Mouse (Mus musculus) activated CD4-positive, CD25-positive, alpha-beta regulatory T cell, adult 4 months (primary cell): ENCODE results near the gene Iqgap3. TPM values are rescaled to one million over a fixed set of nuclear protein-coding genes. Genes with fewer than 3 reads are reported as not detected.
A peak's percentile ranks its signal among the peaks of the same experiment; 100 is the strongest.

Experiments used
- ATAC-seq: one replicate; pipeline ENCODE4 v1.8.0; 2017
- polyA plus RNA-seq, 2 experiments: library from polyadenylated mRNA; unstranded; fragments of 100-300 nt; shearing (Covaris generic); gene quantifications; one replicate each; pipeline ENCODE4 v1.2.1; 2017

Iqgap3 gene
- polyA plus RNA-seq, 2 experiments from 2014 or later, result 1.3 to 1.4 TPM

DNA sequence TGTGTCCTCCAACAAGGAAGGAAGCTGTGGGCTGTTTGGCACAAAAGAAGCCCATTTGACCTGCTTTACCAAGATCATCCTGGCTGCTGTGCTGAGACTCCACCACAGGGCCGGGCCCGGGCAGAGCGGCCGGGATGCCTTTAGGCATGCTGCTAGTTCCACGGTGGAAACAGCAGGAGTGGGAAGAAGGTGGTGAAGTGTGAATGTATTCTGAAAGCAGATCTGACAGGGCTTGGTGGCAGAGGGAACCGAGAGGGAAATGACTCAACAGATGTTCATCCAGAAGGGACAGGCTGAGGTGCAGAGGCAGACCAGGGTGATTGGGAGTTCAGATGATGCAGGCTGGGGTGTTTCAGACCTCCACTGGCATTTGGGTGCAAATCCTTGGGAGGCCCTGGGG lies 15.9 kb downstream of the Iqgap3 start:
- ATAC-seq, result no peak

DNA sequence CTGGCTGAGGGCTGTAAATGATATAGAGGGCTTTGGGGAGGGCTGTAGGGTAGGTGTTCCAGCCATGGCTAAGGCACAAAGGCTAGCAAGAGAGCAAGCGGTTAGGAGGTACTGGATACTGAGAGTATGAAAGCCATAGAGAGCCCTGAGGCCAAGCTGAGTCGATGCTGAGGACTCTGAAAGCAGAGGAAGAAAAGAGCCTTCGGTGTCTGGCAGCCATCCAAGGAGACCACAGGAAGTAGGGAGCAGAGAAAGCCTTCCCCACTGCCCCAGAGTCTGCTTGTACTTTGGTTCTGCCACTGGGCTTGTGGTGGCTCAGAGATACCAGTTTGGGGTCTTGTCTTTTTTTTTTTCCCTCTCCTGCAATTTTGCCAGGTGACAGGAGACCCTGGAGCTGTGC lies 18.5 kb downstream of the Iqgap3 start:
- ATAC-seq, result no peak

DNA sequence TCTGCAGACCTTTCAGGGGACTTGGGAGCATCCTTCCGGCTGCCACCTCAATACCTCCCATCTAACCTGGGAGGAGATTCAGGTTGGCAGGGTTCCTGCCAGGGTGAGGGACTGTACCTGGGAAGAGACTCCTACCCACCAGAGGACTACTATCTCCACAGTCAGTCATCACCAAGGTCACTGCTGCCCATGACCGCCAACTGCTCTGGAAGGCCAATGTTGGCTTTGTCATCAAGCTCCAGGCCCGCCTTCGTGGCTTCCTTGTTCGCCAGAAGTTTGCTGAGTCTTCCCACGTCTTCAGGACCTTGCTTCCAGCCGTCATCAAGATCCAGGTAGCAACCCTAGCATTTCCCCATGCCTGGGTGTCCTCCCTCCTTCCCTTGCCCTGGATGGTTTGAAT lies 20.0 kb downstream of the Iqgap3 start:
- no peak for ATAC-seq

DNA sequence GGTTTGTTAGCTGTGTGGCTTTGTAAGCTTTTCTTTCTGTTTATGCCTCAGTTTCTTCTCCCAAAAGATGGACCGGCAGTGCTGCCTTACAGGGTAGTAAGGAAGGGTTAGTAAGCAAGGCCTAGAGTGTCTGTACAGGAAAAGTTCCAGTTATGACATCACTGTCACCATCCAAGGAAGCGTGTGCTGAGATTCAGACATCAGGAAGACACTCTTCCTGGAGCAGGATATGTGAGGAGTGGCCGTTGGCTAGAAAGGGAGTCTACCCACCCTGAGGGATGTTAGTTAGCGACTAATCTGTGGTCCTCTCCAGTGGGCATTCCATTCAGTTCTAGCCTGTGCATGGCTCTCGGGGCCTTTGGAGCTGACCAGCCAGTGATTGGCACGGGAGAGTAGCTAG lies 20.4 kb downstream of the Iqgap3 start:
- ATAC-seq, result no peak

DNA sequence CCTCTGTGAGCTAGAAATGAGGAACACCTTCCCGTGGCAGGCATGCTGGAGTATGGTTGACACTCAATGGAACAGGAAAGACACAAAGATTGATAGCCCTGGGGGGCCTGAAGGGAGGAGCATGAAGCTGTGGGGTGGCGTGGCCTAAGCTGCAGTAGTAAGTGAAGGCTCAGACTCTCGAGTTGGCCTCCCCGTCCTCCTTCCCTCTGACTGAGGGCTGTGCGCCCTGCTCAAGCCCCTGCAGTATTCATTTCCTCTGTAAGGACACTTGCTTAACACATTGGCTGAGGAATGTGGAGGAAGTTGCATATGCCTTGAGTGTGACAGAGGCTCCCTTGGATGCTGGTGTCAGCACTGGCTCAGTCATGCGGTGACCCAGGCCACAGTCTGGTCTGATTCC lies 20.8 kb downstream of the Iqgap3 start:
- ATAC-seq, result no peak

DNA sequence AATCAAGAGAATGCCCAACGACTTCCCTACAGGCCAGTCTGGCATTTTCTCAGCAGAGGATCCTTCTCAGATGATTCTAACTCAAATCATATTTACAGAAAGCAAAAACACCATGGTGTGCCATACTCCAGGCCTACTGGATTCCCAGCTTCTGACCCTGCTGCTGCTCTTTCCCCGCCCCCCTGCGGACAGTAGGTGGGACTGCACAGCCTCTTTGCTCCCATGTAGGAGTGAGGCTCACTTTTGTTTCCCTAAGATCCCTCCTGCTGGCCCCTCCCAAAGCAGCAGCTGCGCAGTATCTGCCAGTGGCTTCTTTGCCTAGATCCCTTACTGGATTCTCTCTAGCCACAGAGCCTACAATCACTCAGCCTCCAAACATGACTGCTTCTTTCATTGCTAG lies 24.4 kb downstream of the Iqgap3 start:
- ATAC-seq, result no peak

DNA sequence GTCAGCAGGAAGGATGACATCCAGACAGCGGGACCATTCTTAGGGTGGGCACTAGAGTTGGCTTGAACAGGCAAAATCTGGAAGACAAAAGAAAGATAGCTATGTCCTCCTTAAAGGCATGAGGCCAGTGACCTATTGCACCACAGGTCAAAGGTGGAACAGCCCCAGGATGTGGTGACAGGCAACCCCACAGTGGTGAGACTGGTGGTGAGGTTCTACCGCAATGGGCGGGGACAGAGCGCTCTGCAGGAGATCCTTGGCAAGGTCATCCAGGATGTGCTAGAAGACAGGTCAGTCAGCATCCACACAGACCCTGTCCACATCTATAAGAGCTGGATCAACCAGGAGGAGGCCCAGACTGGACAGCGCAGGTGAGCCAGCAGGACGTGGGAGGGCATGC lies 27.4 kb downstream of the Iqgap3 start:
- ATAC-seq, result no peak

DNA sequence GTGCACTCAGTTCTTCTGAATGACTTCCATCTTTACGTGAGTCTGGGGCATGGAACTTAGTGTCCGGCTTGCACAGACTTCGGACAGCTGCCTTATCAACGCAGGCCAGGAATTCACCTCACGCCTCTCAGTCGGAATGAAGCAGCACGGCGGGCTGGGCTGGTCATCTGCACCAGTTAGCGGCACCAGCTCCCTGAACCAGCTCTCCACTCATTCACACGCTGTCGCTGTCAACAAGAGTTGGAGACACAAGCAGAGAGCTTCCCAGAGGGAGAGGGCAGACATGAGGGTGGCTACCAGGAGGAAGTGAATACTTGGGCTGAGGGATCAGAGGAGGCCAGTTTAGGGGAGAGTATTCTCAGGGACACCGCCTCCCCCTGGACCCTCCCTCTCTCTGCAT lies 32.6 kb downstream of the Iqgap3 start:
- no peak for ATAC-seq

DNA sequence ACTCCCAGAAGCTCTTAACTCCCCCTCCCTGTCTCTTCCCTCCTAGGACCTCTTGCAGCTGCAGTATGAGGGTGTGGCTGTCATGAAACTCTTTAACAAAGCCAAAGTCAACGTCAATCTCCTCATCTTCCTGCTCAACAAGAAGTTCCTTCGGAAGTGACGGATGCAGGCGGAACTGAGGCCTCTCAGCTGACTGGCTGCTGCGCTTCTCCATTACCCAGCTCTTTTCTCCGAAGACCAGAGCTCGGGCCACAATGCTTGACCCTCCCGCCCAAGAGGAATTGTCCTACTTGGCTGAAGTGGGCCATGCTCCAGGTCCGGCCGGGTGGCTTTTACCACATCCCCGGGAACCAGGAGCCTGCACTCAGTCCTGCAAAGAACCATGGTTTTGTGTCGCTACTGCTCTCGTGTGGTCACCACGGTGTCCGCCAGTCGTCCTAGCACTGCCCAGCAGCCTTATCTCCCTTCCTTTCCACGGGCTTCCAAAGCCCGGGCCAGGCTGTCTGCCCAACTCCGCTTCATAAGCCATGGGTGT lies 38.4 kb downstream of the Iqgap3 start:
- no peak for ATAC-seq

DNA sequence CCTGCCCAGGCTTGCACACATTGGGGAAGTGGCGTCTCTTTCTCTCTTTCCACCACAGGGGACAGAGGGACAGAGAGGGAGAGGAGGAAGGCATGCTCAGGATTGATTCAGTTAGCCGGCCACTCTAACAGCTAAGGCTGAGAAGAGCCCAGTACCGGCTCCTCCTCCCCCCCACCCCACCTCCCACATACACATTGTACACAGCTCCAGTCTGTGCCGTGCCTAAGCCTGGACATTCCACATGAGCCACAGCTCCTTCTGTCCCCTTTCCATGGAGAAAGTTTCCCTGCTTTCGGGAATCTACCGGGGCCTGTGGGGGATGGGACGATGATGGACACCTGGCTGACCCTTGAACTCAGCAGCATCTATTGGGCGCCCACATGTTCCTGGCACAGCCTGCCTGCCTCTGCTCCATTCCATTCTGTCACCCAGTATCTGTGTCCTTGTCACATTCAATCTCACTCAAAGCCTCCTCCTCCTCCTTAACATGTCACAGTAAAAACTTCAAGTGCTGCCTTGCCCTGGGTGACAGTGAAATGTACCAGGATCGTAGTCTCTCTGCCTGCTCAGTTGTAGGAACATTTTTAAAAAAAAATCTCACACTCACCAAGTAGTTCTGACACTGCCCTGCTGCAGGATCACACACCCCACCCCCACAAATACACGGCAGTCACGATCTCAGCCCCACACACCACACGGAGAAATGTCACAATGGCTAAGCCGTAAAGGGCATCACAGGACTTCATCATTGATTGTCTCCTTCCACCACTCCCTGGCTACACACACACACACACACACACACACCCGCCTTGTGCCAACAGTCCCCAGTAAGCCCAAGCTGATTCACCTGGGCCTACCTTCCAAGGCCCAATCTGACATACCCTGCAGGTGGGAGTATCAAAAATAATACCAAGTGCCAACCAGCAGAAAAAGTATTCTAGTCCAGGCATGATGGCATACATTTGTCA lies 39.7 kb downstream of the Iqgap3 start:
- ATAC-seq, result no peak

DNA sequence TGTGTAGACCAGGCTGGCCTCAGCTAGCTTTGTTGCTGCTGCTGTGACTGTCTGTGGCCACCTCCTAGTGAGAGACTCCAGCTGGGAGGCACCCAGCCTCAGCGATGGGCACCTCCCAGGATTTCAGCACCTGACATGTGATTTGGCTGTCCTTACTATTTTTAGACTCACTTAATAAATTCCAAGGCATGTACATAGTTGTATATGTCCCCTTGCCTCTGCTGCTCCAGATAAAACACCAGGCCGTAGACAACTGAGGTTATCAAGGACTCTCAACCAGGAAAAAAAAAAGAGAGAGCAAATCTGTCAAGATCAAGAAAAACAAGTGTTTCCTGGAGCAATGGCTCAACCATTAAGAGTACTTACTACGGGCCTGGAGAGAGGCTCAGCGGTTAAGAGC lies 43.4 kb downstream of the Iqgap3 start:
- no peak for ATAC-seq

DNA sequence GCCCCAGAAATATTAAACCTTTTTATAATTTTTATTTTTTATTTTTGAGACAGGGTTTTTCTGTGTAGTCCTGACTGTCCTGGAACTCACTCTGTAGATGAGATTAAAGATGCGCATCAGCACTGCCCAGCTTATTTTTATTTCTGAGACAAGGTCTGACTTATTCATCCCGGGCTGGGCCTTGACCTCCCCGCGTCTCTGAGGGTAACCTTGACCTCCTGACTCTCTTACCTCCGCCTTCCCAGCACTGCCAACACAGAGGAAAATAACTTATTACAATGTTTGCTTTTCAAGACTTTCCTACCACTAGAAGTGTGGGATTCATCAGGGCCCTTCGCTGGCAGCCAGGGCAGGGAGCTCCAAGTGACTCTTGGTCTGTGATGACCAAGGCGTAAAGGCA lies 44.4 kb downstream of the Iqgap3 start:
- no peak for ATAC-seq

DNA sequence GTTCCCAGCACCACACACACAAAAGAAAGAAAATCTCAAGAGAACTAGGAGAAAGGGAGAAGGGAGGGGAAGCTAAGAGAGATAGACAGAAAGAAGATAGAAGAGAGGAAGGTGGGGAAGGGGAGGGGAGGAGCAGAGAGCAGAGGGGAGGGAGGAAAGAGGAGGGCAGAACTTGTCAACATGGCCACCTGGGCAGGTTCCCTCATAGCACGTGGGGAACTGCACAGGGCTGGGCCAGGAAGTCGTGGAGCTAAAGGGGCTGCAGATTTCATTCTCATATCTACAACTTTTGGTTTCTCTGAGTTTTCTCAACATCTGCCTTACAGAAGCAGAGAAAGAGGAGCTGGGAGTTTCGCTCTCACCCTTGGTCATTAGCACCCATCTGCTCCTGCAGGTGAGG lies 45.9 kb downstream of the Iqgap3 start:
- ATAC-seq, result no peak

DNA sequence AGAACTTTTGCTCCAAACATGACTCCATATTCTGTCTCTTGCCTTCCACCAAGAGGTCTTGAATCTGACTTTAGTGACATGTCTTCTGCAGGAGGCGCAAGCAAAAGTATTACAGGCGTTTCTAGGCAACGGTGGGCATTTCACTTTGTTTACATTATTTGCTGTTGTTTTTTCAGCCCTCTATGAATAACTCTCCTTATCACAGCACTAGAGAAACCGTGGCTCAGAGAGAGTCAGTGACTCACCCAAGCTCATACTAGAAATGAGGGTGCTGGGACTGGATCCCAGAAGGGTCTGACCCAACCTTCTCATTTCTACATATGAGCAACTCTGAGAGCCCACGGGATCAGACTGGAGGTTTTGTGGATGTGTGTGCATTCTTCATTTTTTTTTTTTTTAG lies 46.3 kb downstream of the Iqgap3 start:
- no peak for ATAC-seq

DNA sequence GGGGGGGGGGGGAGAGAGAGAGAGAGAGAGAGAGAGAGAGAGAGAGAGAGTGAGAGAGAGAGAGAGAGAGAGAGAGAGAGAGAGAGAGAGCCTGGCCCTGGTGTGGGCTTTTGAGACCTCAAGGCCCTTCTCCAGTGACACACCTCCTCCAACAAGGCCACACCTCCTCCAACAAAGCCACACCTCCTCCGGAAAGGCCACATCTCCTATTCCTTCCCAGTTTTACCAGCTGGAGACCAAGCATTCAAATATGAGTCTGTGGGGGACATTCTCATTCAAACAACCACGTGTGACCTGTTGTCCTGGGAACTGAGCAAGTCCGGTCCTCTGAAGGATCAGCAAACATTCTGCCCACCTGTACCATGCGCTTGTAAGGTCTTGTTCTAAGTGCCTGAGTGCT lies 47.2 kb downstream of the Iqgap3 start:
- no peak for ATAC-seq

DNA sequence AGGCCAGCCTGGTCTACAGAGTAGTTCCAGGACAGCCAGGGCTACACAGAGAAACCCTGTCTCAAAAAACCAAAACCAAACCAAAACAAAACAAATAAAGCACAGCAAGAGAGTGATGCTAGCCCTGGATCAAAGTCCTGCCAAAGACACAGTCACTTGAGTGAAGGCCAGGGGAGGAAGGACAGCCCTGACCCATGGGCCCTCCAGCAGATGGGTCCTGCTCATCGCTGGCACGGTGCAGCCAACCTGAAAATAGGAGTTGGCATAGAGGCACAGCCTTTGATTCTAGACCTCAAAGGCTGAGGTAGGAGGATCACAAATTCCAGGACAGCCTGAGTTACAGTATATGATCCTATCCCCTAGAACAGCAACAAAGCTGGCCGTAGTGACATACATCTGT lies 49.3 kb downstream of the Iqgap3 start:
- ATAC-seq, result no peak

DNA sequence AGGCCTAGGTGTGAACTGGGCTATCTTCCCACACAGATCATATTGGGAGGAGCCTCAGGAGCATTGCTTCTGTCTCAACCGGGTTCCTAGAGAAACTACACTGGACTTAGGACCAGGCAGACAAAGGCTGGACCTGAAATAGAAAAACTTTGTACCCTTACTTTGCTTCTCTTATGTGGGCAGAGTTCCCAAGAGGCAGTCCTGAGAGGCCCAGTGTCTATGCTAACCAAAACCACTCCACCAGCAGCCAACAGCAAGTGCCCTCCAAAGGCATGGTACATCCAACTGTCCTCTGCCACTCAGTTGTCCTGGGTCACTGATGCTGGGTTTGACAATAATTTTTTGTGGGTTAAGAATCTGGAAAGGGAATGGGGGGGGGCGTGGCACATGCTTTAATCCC lies 50.7 kb downstream of the Iqgap3 start:
- no peak for ATAC-seq

DNA sequence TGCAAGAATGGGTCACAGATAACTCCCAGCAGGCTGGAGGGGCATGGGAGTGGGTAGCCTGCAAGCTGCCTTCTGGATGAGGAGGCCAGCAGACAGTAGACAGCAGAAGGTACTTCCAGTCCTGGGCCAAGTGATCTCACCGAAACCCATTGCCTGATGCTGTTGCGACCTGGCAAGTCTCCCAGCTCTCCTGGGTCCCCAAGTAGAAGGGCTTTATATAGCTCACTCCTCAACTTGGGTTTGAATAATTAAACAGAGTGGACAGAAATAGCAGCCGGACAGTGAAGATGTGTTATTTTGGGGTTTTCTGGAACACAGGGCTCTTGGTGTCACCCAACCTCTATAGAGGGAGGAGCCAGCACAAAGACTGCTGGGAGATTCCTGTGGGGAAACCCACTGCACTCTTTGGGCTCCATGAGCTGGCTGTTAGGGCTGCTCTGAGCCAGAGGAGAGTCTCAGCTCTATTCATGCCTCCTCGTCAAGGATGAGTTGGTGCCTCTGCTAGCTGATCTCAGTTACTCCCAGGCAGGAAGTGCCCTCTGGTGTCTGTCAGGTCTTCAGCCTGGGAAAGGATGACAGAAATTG lies 51.5 kb downstream of the Iqgap3 start:
- peak; percentile 17 for ATAC-seq

DNA sequence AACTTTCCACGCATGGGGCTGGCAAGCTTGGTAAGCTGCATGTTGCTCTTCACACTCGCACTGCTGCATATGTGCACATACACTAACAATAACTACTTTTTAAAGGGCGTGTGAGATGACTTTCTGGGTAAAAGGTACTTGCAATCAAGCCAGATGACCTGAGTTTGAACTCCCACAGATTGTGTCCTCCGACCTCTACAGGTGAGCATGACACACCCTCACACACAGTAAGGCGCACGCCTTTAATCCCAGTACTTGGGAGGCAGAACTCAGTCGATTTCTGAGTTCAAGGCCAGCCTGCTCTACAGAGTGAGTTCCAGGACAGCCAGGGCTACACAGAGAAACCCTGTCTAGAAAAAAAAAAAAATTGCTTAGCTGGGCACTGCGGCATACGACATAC lies 54.6 kb downstream of the Iqgap3 start:
- ATAC-seq, result no peak

DNA sequence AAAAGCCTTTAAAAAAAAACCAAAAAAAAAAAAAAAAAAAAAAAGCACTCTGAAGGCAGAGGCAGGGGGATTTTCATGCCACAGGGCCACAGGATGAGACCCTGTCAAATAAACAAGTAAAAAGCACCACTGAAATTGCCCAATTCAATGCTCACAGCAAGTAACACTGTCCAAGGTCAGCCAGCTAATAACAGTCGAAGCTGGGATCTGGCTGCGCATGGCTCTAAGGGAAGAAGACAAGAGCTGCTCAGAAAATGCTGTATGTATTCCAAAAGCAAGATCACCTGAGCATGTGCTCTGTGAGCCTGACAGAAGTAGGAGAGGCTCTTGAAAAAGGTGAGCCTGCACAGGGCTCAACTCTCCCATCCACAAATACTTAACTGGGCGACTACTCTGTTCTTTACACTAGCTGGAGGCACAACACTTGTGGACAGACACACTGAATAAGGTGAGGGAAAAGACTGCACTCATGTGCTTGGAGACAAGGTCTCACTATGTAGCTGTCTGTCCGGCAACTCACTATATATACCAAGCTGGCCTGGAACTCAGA lies 55.2 kb downstream of the Iqgap3 start:
- ATAC-seq, result no peak

DNA sequence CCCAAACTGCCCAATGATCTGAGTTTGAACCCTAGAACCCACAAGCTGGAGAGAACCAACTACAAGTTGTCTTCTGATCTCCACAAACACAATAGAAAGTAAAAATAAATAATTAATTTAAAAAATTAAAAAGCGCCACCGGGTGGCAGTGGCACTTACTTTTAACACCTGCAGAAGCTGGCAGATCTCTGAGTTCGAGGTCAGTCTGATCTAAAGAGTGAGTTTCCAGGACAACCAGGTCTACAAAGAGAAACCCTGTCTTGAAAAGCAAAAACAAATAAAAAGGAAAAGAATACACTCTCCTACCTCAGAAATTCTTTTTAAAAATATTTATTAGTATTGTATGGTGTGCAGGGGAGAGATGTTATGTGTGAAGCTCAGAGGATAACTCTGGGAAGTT lies 56.0 kb downstream of the Iqgap3 start:
- ATAC-seq, result no peak

DNA sequence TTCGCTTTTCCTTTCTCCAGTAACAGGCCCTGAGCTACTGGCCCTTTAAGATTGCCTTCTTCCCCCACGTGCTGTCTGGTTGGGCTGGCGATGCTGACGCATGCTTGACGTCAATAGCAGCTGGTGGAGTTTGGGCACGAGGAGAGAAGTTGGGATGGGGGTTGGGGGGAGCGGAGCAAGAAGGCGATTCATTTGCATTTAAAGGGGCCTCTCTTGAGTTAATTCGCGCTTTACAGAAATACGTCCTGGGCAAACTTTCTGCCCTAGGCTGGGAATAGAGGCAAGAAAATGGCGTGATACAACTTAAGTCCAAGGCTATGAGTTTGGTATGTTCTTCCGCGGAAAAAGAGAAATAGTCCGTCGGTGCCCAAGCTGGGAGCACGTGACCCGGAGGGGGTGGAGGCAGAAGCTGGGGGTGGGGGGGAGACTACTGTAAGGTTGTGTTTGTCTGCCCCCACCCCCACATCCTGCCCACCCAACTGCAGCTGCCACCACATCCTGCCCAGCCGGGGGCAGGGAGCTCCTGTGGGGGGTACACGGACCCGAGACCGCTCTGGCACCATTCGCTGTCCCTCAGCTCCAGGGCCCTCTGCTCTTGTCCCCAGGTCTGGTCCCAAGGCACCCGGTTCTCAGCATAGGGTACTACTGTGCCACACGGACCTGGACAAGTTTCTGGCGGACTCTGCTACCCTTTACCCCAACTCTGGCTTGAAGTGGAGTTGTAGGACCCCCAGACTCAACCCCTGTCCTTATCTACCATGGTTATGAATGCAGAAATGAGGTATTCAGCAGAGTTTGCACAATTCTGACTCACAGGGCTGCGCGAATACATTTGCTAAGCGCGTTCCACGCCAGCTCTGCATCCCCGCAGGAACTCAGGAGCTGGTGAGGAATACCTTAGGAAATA lies 56.8 kb downstream of the Iqgap3 start:
- ATAC-seq, result peak; percentile 51
